Mouse (Mus musculus) MEL (cell line): Measurements from ENCODE around the gene Mtmr1. TPM values are rescaled to one million over a fixed set of nuclear protein-coding genes. Genes with fewer than 3 reads are reported as not detected.

Experiments used
- DNase-seq: peaks from one replicate; pipeline ENCODE4 v3.0.0; 2011; ENCODE audit warnings: low read depth, low spot score
- H3K27ac ChIP-seq: 2 replicates; pipeline ENCODE4 v1.5.1; 2012; ENCODE audit warnings: low read depth, mild to moderate bottlenecking, control low read depth, low read length, moderate library complexity; ENCODE audit not compliant: control insufficient read depth
- H3K27me3 ChIP-seq, 2 experiments: fragments of 150-350 bp in 1 of 2; sonication (generic) in 1 of 2; 2 replicates each; pipeline ENCODE4 v1.6.1; 2012; ENCODE audit warnings: low read length in 2 of 2, mild to moderate bottlenecking in 2 of 2, improper control_type of control experiment in 1 of 2, moderate library complexity in 1 of 2; ENCODE audit not compliant: insufficient read depth in 2 of 2, control insufficient read depth in 1 of 2
- H3K36me3 ChIP-seq, 2 experiments: 2 replicates each; pipeline ENCODE4 v1.6.1; 2012 to 2014; ENCODE audit warnings: low read length in 2 of 2, improper control_type of control experiment in 1 of 2, inconsistent platforms in 1 of 2, mild to moderate bottlenecking in 1 of 2; ENCODE audit not compliant: insufficient read depth in 2 of 2, control insufficient read depth in 1 of 2
- H3K4me1 ChIP-seq, 2 experiments: fragments of 150-350 bp in 1 of 2; sonication (generic) in 1 of 2; 2 replicates each; pipeline ENCODE4 v1.6.1; 2012; ENCODE audit warnings: low read length in 2 of 2, improper control_type of control experiment in 1 of 2, mild to moderate bottlenecking in 1 of 2; ENCODE audit not compliant: insufficient read depth in 2 of 2, control insufficient read depth in 1 of 2
- H3K4me3 ChIP-seq, 2 experiments: fragments of 150-350 bp in 1 of 2; sonication (generic) in 1 of 2; 2 replicates each; pipeline ENCODE4 v1.5.1; 2012; ENCODE audit warnings: low read depth in 2 of 2, low read length in 2 of 2, mild to moderate bottlenecking in 2 of 2, moderate library complexity in 2 of 2, control low read depth in 1 of 2, improper control_type of control experiment in 1 of 2; ENCODE audit not compliant: control insufficient read depth in 1 of 2, insufficient read depth in 1 of 2
- H3K79me2 ChIP-seq: 2 replicates; pipeline ENCODE4 v1.6.1; 2012; ENCODE audit warnings: mild to moderate bottlenecking, low read length, moderate library complexity; ENCODE audit not compliant: control insufficient read depth, poor library complexity, insufficient read depth
- H3K9ac ChIP-seq: 2 replicates; pipeline ENCODE4 v1.6.1; 2012; ENCODE audit warnings: low read depth, mild to moderate bottlenecking, control low read depth, low read length, moderate library complexity; ENCODE audit not compliant: control insufficient read depth, poor library complexity, severe bottlenecking
- H3K9me3 ChIP-seq: fragments of 150-350 bp; sonication (generic); replicated peaks from 2 replicates; pipeline ENCODE4 v1.6.1; 2012; ENCODE audit warnings: mild to moderate bottlenecking, low read length, improper control_type of control experiment, moderate library complexity; ENCODE audit not compliant: insufficient read depth
- CHD1 ChIP-seq: IDR thresholded peaks from 2 replicates; pipeline ENCODE4 v1.6.1; 2012; ENCODE audit warnings: low read depth, mild to moderate bottlenecking, inconsistent platforms, low read length, improper control_type of control experiment
- CHD2 ChIP-seq: IDR thresholded peaks from 2 replicates; pipeline ENCODE4 v1.6.1; 2011; ENCODE audit warnings: low read length, improper control_type of control experiment
- CTCF ChIP-seq, 3 experiments: IDR thresholded peaks in 2 of 3; conservative IDR thresholded peaks in 1 of 3; 2 replicates each; pipeline ENCODE4 v1.5.1; 2011 to 2012; ENCODE audit warnings: low read length in 3 of 3, low read depth in 2 of 3, mild to moderate bottlenecking in 2 of 3, improper control_type of control experiment in 1 of 3, inconsistent platforms in 1 of 3, mixed read lengths in 1 of 3, moderate library complexity in 1 of 3; ENCODE audit not compliant: control insufficient read depth in 1 of 3, insufficient read depth in 1 of 3, poor library complexity in 1 of 3, severe bottlenecking in 1 of 3
- E2F4 ChIP-seq: IDR thresholded peaks from 2 replicates; pipeline ENCODE4 v1.6.1; 2011; ENCODE audit warnings: low read depth, low read length, improper control_type of control experiment, borderline replicate concordance
- ELF1 ChIP-seq: IDR thresholded peaks from 2 replicates; pipeline ENCODE4 v1.6.1; 2014; ENCODE audit warnings: low read depth, mild to moderate bottlenecking, inconsistent platforms, low read length, improper control_type of control experiment, moderate library complexity
- EP300 ChIP-seq, 2 experiments: IDR thresholded peaks; 2 replicates each; pipeline ENCODE4 v1.6.1; 2011; ENCODE audit warnings: improper control_type of control experiment in 2 of 2, low read length in 2 of 2, low read depth in 1 of 2, mild to moderate bottlenecking in 1 of 2
- GATA1 ChIP-seq: IDR thresholded peaks from 2 replicates; pipeline ENCODE4 v1.6.1; 2011; ENCODE audit warnings: low read depth, low read length, improper control_type of control experiment
- HCFC1 ChIP-seq: IDR thresholded peaks from 2 replicates; pipeline ENCODE4 v1.6.1; 2012; ENCODE audit warnings: low read depth, mild to moderate bottlenecking, inconsistent platforms, low read length, improper control_type of control experiment, moderate library complexity
- JUND ChIP-seq: IDR thresholded peaks from 2 replicates; pipeline ENCODE4 v1.6.1; 2011; ENCODE audit warnings: low read depth, mild to moderate bottlenecking, improper control_type of control experiment, low read length
- KAT2A ChIP-seq: conservative IDR thresholded peaks from 2 replicates; pipeline ENCODE4 v1.6.1; 2012; ENCODE audit warnings: low read depth, low read length, improper control_type of control experiment, inconsistent platforms
- MAFK ChIP-seq: IDR thresholded peaks from 2 replicates; pipeline ENCODE4 v1.6.1; 2011; ENCODE audit warnings: low read depth, mild to moderate bottlenecking, low read length, improper control_type of control experiment, borderline replicate concordance
- MAX ChIP-seq: IDR thresholded peaks from 2 replicates; pipeline ENCODE4 v1.6.1; 2011; ENCODE audit warnings: low read length, improper control_type of control experiment
- MAZ ChIP-seq: IDR thresholded peaks from 2 replicates; pipeline ENCODE4 v1.6.1; 2012; ENCODE audit warnings: low read depth, mild to moderate bottlenecking, inconsistent platforms, low read length, improper control_type of control experiment
- MEF2A ChIP-seq: IDR thresholded peaks from 2 replicates; pipeline ENCODE4 v1.6.1; 2014; ENCODE audit warnings: low read depth, mild to moderate bottlenecking, inconsistent platforms, low read length, improper control_type of control experiment; ENCODE audit not compliant: poor library complexity, insufficient replicate concordance, severe bottlenecking; ENCODE audit errors: extremely low read depth
- MXI1 ChIP-seq: IDR thresholded peaks from 2 replicates; pipeline ENCODE4 v1.6.1; 2011; ENCODE audit warnings: mild to moderate bottlenecking, low read depth, low read length, improper control_type of control experiment
- MYB ChIP-seq: IDR thresholded peaks from 2 replicates; pipeline ENCODE4 v1.6.1; 2011; ENCODE audit warnings: mild to moderate bottlenecking, low read depth, low read length, improper control_type of control experiment
- MYC ChIP-seq: IDR thresholded peaks from 2 replicates; pipeline ENCODE4 v1.6.1; 2011; ENCODE audit warnings: low read depth, mild to moderate bottlenecking, low read length, improper control_type of control experiment, moderate library complexity
- NRF1 ChIP-seq: IDR thresholded peaks from 2 replicates; pipeline ENCODE4 v1.6.1; 2014; ENCODE audit warnings: low read depth, mild to moderate bottlenecking, inconsistent platforms, low read length, improper control_type of control experiment, moderate library complexity; ENCODE audit not compliant: poor library complexity, insufficient read depth, severe bottlenecking
- POLR2AphosphoS5 ChIP-seq: IDR thresholded peaks from 2 replicates; pipeline ENCODE4 v1.6.1; 2012; ENCODE audit warnings: low read depth, borderline replicate concordance, mild to moderate bottlenecking, inconsistent platforms, low read length, moderate library complexity, mixed read lengths
- RAD21 ChIP-seq: IDR thresholded peaks from 2 replicates; pipeline ENCODE4 v1.6.1; 2011; ENCODE audit warnings: mild to moderate bottlenecking, low read depth, low read length, improper control_type of control experiment
- SIN3A ChIP-seq: IDR thresholded peaks from 2 replicates; pipeline ENCODE4 v1.6.1; 2012; ENCODE audit warnings: low read length, improper control_type of control experiment, inconsistent platforms
- SMC3 ChIP-seq: IDR thresholded peaks from 2 replicates; pipeline ENCODE4 v1.6.1; 2011; ENCODE audit warnings: low read depth, low read length, improper control_type of control experiment
- TBP ChIP-seq: IDR thresholded peaks from 2 replicates; pipeline ENCODE4 v1.8.0; 2011; ENCODE audit warnings: low read depth, low read length, improper control_type of control experiment
- TCF12 ChIP-seq: IDR thresholded peaks from 2 replicates; pipeline ENCODE4 v1.6.1; 2014; ENCODE audit warnings: low read depth, mild to moderate bottlenecking, inconsistent platforms, low read length, improper control_type of control experiment, moderate library complexity
- UBTF ChIP-seq: IDR thresholded peaks from 2 replicates; pipeline ENCODE4 v1.6.1; 2012; ENCODE audit warnings: low read depth, mild to moderate bottlenecking, inconsistent platforms, low read length, improper control_type of control experiment, moderate library complexity, borderline replicate concordance; ENCODE audit not compliant: insufficient read depth
- USF2 ChIP-seq, 2 experiments: IDR thresholded peaks; 2 replicates each; pipeline ENCODE4 v1.6.1; 2011 to 2012; ENCODE audit warnings: improper control_type of control experiment in 2 of 2, low read length in 2 of 2, borderline replicate concordance in 1 of 2, inconsistent platforms in 1 of 2, low read depth in 1 of 2, mild to moderate bottlenecking in 1 of 2; ENCODE audit not compliant: insufficient read depth in 1 of 2
- ZC3H11A ChIP-seq: IDR thresholded peaks from 2 replicates; pipeline ENCODE4 v1.6.1; 2012; ENCODE audit warnings: low read depth, mild to moderate bottlenecking, inconsistent platforms, low read length, improper control_type of control experiment
- ZMIZ1 ChIP-seq: IDR thresholded peaks from 2 replicates; pipeline ENCODE4 v1.6.1; 2012; ENCODE audit warnings: low read depth, mild to moderate bottlenecking, inconsistent platforms, low read length, improper control_type of control experiment, moderate library complexity
- polyA plus RNA-seq, 2 experiments: library from polyadenylated mRNA; stranded (reverse) in 1 of 2; unstranded in 1 of 2; fragments of >175 nt in 1 of 2; fragments of >200 nt in 1 of 2; gene quantifications; 2 replicates each; pipeline versions ENCODE4 v1.2.1 to v1.2.4; 2012; ENCODE audit warnings: low replicate concordance in 2 of 2, low read depth in 1 of 2; ENCODE audit not compliant: insufficient read length in 2 of 2, insufficient read depth in 1 of 2, missing spikeins in 1 of 2
- total RNA-seq: library from RNA; depleted of rRNA; stranded (reverse); fragments of 300-350 nt; gene quantifications from 2 replicates; pipeline ENCODE4 v1.2.3, GENCODE M21; 2012

Gene Mtmr1
- total and polyA plus RNA-seq, 3 experiments: 14.8 to 19.4 TPM; not detected in 1

DNA sequence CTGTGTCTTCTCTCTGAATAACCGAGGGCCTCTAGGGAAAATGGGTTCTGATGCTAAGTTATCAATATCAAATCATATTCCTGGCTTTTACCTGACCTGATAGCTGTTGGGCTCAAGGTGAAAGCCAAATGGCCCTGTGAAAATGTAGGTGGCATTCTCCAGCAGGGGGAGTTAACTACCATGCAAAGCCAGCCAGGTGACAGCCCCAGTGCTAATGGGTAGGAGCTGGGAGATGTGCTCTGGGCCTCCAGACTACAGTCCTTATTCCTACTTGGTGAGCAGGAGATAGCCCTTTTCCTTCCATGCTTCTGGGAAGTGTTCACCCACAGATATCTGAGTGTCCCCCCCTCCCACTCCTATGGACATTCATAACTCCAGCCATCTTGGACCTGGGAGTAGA is 60.3 kb downstream of the Mtmr1 start:
- Histone ChIP-seq H3K9ac (no peak overlapping the region), H3K4me1 (peaks cover 3 to 11% of the 10 kb centered on the region in 2 experiments; a peak in 3 of 4 replicates), H3K27ac (no peak overlapping the region), H3K9me3 (no peaks in the 10 kb centered on the region)
- TF ChIP-seq RAD21 (peak; percentile 59), CTCF (IDR thresholded peaks at IDR 0.05 in 2 of 3, conservative IDR thresholded peaks at IDR 0.05 in 1 of 3; ENCODE audit: control insufficient read depth in 1 of 3, insufficient read depth in 1 of 3, low read depth in 2 of 3, low read length in 3 of 3, poor library complexity in 1 of 3, severe bottlenecking in 1 of 3) (peak in 2 of 3 experiments; percentile 49 to 59; a peak in 4 of 6 replicates), ZMIZ1 (no peak), SMC3 (peak; percentile 72), MXI1 (no peak), MYB (no peak), ZC3H11A (peak; percentile 40), MAFK (no peak)
- TF ChIP-seq, all 39 proteins: peak for 4
- H3K4me3 ChIP-seq: no peak overlapping the region
- DNase-seq: peak; percentile 28
- H3K27me3 ChIP-seq: no peaks in the 10 kb centered on the region
- peaks cover 0 to 9% of the 10 kb centered on the region in 2 experiments; a peak in 2 of 4 replicates for H3K36me3 ChIP-seq
- no peaks in the 10 kb centered on the region for H3K79me2 ChIP-seq

DNA sequence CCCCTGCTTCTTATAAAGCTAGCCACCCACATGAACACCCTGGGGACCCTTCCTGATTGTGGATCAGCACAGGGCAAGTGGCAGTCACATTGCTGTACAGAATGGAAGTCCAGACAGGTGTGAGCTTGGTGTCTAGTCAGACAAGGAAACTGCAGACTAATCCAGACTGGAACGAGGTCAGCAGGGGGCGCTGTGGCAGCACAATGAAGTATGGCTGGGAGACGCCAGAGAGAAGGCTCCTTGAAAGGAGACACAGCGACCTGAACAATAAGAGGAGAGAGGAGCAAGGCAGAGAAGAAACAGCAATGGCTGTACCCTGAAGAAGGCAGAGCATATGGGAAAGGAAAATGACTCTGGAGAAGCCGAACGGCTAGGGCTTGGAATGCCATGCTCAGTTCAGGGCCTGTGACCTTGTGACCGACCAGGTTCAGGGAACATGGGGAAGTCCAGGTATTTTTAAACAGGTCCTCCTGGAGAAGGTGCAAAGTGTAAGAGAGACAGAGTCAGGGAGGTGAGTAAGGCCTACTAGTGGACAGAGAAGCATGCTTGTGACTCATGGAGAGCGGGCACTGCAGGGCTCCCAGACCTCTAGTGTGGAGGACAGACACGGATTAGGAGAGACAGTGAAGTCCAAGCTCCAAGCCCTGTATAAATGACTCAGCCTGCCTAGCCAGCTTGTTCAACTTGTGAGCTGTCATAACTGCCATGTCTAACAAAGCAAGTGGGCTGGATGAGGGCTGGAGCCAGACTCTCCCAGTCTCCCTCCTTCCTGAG is 61.4 kb downstream of the Mtmr1 start:
- H3K36me3 ChIP-seq: peaks cover 0 to 12% of the 10 kb centered on the region in 2 experiments; a peak in 2 of 4 replicates
- no peaks in the 10 kb centered on the region for H3K9me3 ChIP-seq
- H3K4me1 ChIP-seq: peaks cover 3 to 13% of the 10 kb centered on the region in 2 experiments
- H3K9ac ChIP-seq: no peak overlapping the region
- no peaks in the 10 kb centered on the region for H3K79me2 ChIP-seq
- no peaks in the 10 kb centered on the region for H3K27me3 ChIP-seq
- H3K27ac ChIP-seq: no peak overlapping the region
- TF ChIP-seq SIN3A (no peak), JUND (no peak), NRF1 (no peak), RAD21 (peak; percentile 84), ZC3H11A (peak; percentile 82), CHD2 (no peak), KAT2A (no peak), SMC3 (peak; percentile 95), ELF1 (no peak), CTCF (IDR thresholded peaks at IDR 0.05 in 2 of 3, conservative IDR thresholded peaks at IDR 0.05 in 1 of 3; ENCODE audit: control insufficient read depth in 1 of 3, insufficient read depth in 1 of 3, low read depth in 2 of 3, low read length in 3 of 3, poor library complexity in 1 of 3, severe bottlenecking in 1 of 3) (peak; percentile 54 to 86 (median 85)), MXI1 (no peak), GATA1 (no peak), E2F4 (no peak), TCF12 (no peak), MYB (no peak), MYC (no peak), CHD1 (no peak), HCFC1 (no peak), UBTF (no peak), MEF2A (no peak), MAZ (no peak), POLR2AphosphoS5 (no peak), TBP (no peak), EP300 (IDR thresholded peaks at IDR 0.05; ENCODE audit: low read depth in 1 of 2, low read length in 2 of 2) (no peak), MAX (no peak), USF2 (IDR thresholded peaks at IDR 0.05; ENCODE audit: borderline replicate concordance in 1 of 2, insufficient read depth in 1 of 2, low read depth in 1 of 2, low read length in 2 of 2) (no peak)
- TF ChIP-seq, all 39 proteins: peak for 4
- H3K4me3 ChIP-seq: no peak overlapping the region
- peak; percentile 71 for DNase-seq
